Mouse (Mus musculus) adrenal gland (tissue): ENCODE data around the gene Armc3.
"Not testable (repeated sequence)": the region's sequence is repeated elsewhere in the genome, so short reads cannot be mapped to it uniquely, and the experiment has no call there.

Experiments
- intact Hi-C: fragments of 180-260 bp; cut with DNase I; formaldehyde crosslinking; loops from one replicate; pipeline ENCODE4 v1.15.1; 2025

The Armc3 gene

GRCm38 (mm10) chr2:19270709-19271120 is 71.6 kb downstream of the Armc3 start:
- intact Hi-C loops: loop anchor here (5.0 to 10.0 kb wide), 2 partner anchors 276 to 573 kb away; partner anchors contain the start of genes 4930426L09Rik and Pip4k2a

- intact Hi-C loops: loop anchor here (5.0 to 10.0 kb wide), 2 partner anchors 280 to 577 kb away; partner anchors contain the start of genes 4930426L09Rik and Pip4k2a
Measured at GRCm38 (mm10) chr2:19274583-19274982, 75.5 kb downstream of the Armc3 start.

- intact Hi-C loops: loop anchor here (2.0 to 10.0 kb wide), 5 partner anchors 66 to 1069 kb away; partner anchors contain the start of genes 4930426L09Rik and Pip4k2a
Measured at GRCm38 (mm10) chr2:19275602-19276539, 76.8 kb downstream of the Armc3 start.

- intact Hi-C loops: no loop called here
Measured at GRCm38 (mm10) chr2:19280331-19280730, 81.2 kb downstream of the Armc3 start.

- intact Hi-C loops: no loop called here
Measured at GRCm38 (mm10) chr2:19292366-19292765, 93.3 kb downstream of the Armc3 start.

- intact Hi-C loops: no loop called here
Measured at GRCm38 (mm10) chr2:19300345-19301089, 101.4 kb downstream of the Armc3 start.

- intact Hi-C loops: no loop called here
Measured at GRCm38 (mm10) chr2:19301251-19301650, 102.1 kb downstream of the Armc3 start.

GRCm38 (mm10) chr2:19303087-19303486 is 104.0 kb downstream of the Armc3 start:
- intact Hi-C loops: not testable (repeated sequence)

- intact Hi-C loops: no loop called here
Measured at GRCm38 (mm10) chr2:19310498-19310897, 111.4 kb downstream of the Armc3 start.

- intact Hi-C loops: no loop called here
Measured at GRCm38 (mm10) chr2:19316056-19316455, 117.0 kb downstream of the Armc3 start.

GRCm38 (mm10) chr2:19316691-19317090 is 117.6 kb downstream of the Armc3 start:
- intact Hi-C loops: no loop called here

GRCm38 (mm10) chr2:19317151-19317812 is 118.2 kb downstream of the Armc3 start:
- intact Hi-C loops: not testable (repeated sequence)

- intact Hi-C loops: no loop called here
Measured at GRCm38 (mm10) chr2:19318499-19318898, 119.4 kb downstream of the Armc3 start.

GRCm38 (mm10) chr2:19319284-19319683 is 120.2 kb downstream of the Armc3 start:
- intact Hi-C loops: no loop called here

GRCm38 (mm10) chr2:19322448-19322847 is 123.3 kb downstream of the Armc3 start:
- intact Hi-C loops: no loop called here

- intact Hi-C loops: no loop called here
Measured at GRCm38 (mm10) chr2:19326376-19326775, 127.3 kb downstream of the Armc3 start.

- intact Hi-C loops: no loop called here
Measured at GRCm38 (mm10) chr2:19327811-19328210, 128.7 kb downstream of the Armc3 start.

- intact Hi-C loops: loop anchor here (5.0 kb wide), 2 partner anchors 67 to 472 kb away; no protein-coding TSS in a partner anchor
Measured at GRCm38 (mm10) chr2:19343901-19344635, 145.0 kb downstream of the Armc3 start.

GRCm38 (mm10) chr2:19344636-19345413 is 145.7 kb downstream of the Armc3 start:
- intact Hi-C loops: loop anchor here (5.0 kb wide), 2 partner anchors 68 to 473 kb away; no protein-coding TSS in a partner anchor
